Mouse (Mus musculus) kidney, postnatal 25 days (tissue): ENCODE data around the gene Gm14295.
"Not testable (repeated sequence)": the region's sequence is repeated elsewhere in the genome, so short reads cannot be mapped to it uniquely, and the experiment has no call there.

ENCODE experiments used
- DNase-seq, 2 experiments: peaks; one replicate each; pipeline ENCODE4 v3.0.0; 2021; ENCODE audit warnings: mixed read lengths in 2 of 2

Gm14295 gene

GRCm38 (mm10) chr2:176798312-176798711, at the start of gene Gm14295:
Gene Gm14295 (plus strand): TSS chr2:176798612.
- not testable (repeated sequence) for DNase-seq

- DNase-seq: not testable (repeated sequence)
These were observed 373 bp downstream of the Gm14295 start for GRCm38 (mm10) chr2:176798785-176799184.

GRCm38 (mm10) chr2:176830840-176831239, 32.4 kb downstream of the Gm14295 start, which contains the start of gene Gm14408:
Gene Gm14408 (plus strand): TSS chr2:176831140.
- not testable (repeated sequence) for DNase-seq
